Mouse (Mus musculus): Measurements from ENCODE around the gene Slc25a23. TPM values are rescaled to one million over a fixed set of nuclear protein-coding genes. Genes with fewer than 3 reads are reported as not detected.

Gene Slc25a23
- total RNA-seq, 2 experiments from 2014 or later: 80.0 to 85.9 TPM

- no peak for DNase-seq (ENCODE audit: low spot score in 2 of 2)
Measured at GRCm38 (mm10) chr17:57027471-57027870, 32.2 kb downstream of the Slc25a23 start.

- no peak for DNase-seq (ENCODE audit: low spot score in 2 of 2)
Measured at GRCm38 (mm10) chr17:57020960-57021359, 38.7 kb downstream of the Slc25a23 start.

GRCm38 (mm10) chr17:57019693-57020092, 40.0 kb downstream of the Slc25a23 start:
- no peak for DNase-seq (ENCODE audit: low spot score in 2 of 2)

GRCm38 (mm10) chr17:57012245-57012795, 47.3 kb downstream of the Slc25a23 start:
- no peak for DNase-seq (ENCODE audit: low spot score in 2 of 2)

- peak; percentile 81 to 90 for DNase-seq (ENCODE audit: low spot score in 2 of 2)
Measured at GRCm38 (mm10) chr17:57011236-57012141, 48.2 kb downstream of the Slc25a23 start, which contains the start of the genes Gtf2f1 and Gm17949. Gene Gtf2f1 (minus strand): TSS chr17:57011288. Gene Gm17949 (plus strand): TSS chr17:57011469.

- DNase-seq (ENCODE audit: low spot score in 2 of 2): no peak
Measured at GRCm38 (mm10) chr17:57010911-57011235, 48.8 kb downstream of the Slc25a23 start.

- no peak for DNase-seq (ENCODE audit: low spot score in 2 of 2)
Measured at GRCm38 (mm10) chr17:57007137-57007905, 52.3 kb downstream of the Slc25a23 start.

- DNase-seq (ENCODE audit: low spot score in 2 of 2): no peak
Measured at GRCm38 (mm10) chr17:57003994-57004393, 55.7 kb downstream of the Slc25a23 start.

GRCm38 (mm10) chr17:57001228-57001627, 58.4 kb downstream of the Slc25a23 start:
- no peak for DNase-seq (ENCODE audit: low spot score in 2 of 2)

- DNase-seq (ENCODE audit: low spot score in 2 of 2): no peak
Measured at GRCm38 (mm10) chr17:56999968-57000609, 59.6 kb downstream of the Slc25a23 start, which contains the start of gene Pspn. Gene Pspn (minus strand): TSS chr17:57000018.

- no peak for DNase-seq (ENCODE audit: low spot score in 2 of 2)
Measured at GRCm38 (mm10) chr17:56999414-56999813, 60.2 kb downstream of the Slc25a23 start.

- DNase-seq (ENCODE audit: low spot score in 2 of 2): peak; percentile 82 to 90
Measured at GRCm38 (mm10) chr17:56997029-56997667, 62.5 kb downstream of the Slc25a23 start, which contains the start of gene Alkbh7. Gene Alkbh7 (plus strand): TSS chr17:56997339.

- DNase-seq (ENCODE audit: low spot score in 2 of 2): no peak
Measured at GRCm38 (mm10) chr17:56996506-56996905, 63.2 kb downstream of the Slc25a23 start.

GRCm38 (mm10) chr17:56995046-56995445, 64.6 kb downstream of the Slc25a23 start:
- DNase-seq (ENCODE audit: low spot score in 2 of 2): no peak

Other genes with a start within 250 kb of the Slc25a23 start
- 1 to 10 TPM; 7.4 to 7.6 TPM for gene Rfx2, start 228.8 kb downstream of the Slc25a23 start, total RNA-seq (2021)
- gene Acsbg2, start 185.4 kb downstream of the Slc25a23 start, total RNA-seq (2021): under 1 TPM in 1 of 2 experiments, not detected in 1; 0.25 TPM
- 1 to 10 TPM; 1.1 to 2.7 TPM for gene 1700061G19Rik, start 184.4 kb downstream of the Slc25a23 start, total RNA-seq (2021)
- gene Mllt1, start 124.4 kb downstream of the Slc25a23 start, total RNA-seq (2021): 10 to 100 TPM; 34.4 to 38.9 TPM
- under 1 TPM; 0.17 to 0.28 TPM for gene Acer1, start 77.7 kb downstream of the Slc25a23 start, total RNA-seq (2021)
- gene Clpp, start 69.6 kb downstream of the Slc25a23 start, total RNA-seq (2021): 10 to 100 TPM; 79.6 to 82.7 TPM
- gene Alkbh7, start 62.5 kb downstream of the Slc25a23 start, total RNA-seq (2021): 10 to 100 TPM; 63.6 to 63.7 TPM
- 1 to 10 TPM in 1 of 2 experiments, not detected in 1; 1.8 TPM for gene Pspn, start 59.8 kb downstream of the Slc25a23 start, total RNA-seq (2021)
- gene Gtf2f1, start 48.6 kb downstream of the Slc25a23 start, total RNA-seq (2021): 10 to 100 TPM; 55.7 to 58.6 TPM
- under 1 TPM; 0.25 to 0.45 TPM for gene Gm17949, start 48.4 kb downstream of the Slc25a23 start, total RNA-seq (2021)
- gene Khsrp, start 28.3 kb downstream of the Slc25a23 start, total RNA-seq (2021): 100 to 1,000 TPM; 141 to 156 TPM
- gene Slc25a41, start 18.2 kb downstream of the Slc25a23 start, total RNA-seq (2021): not detected
- 1 to 10 TPM; 2.6 to 7.3 TPM for gene Crb3, start 758 bp downstream of the Slc25a23 start, total RNA-seq (2021)
- gene Dennd1c, start 18.7 kb upstream of the Slc25a23 start, total RNA-seq (2021): 1 to 10 TPM; 1.6 to 2.6 TPM
- 10 to 100 TPM; 15.7 to 27.3 TPM for gene Tubb4a, start 27.9 kb upstream of the Slc25a23 start, total RNA-seq (2021)
- under 1 TPM; 0.40 to 0.45 TPM for gene Tnfsf9, start 45.5 kb upstream of the Slc25a23 start, total RNA-seq (2021)
- not detected for gene Cd70, start 89.9 kb upstream of the Slc25a23 start, total RNA-seq (2021)
- under 1 TPM in 1 of 2 experiments, not detected in 1; 0.28 TPM for gene Tnfsf14, start 134.3 kb upstream of the Slc25a23 start, total RNA-seq (2021)
- gene C3, start 168.3 kb upstream of the Slc25a23 start, total RNA-seq (2021): 100 to 1,000 TPM in 1 of 2 experiments, 10 to 100 TPM in 1; 60.7 to 452 TPM
- gene Gpr108, start 188.6 kb upstream of the Slc25a23 start, total RNA-seq (2021): 10 to 100 TPM; 50.3 to 52.5 TPM
- 10 to 100 TPM; 52.1 to 58.4 TPM for gene Trip10, start 189.6 kb upstream of the Slc25a23 start, total RNA-seq (2021)
- gene Vav1, start 219.2 kb upstream of the Slc25a23 start, total RNA-seq (2021): 1 to 10 TPM; 2.7 to 3.3 TPM

Data from adrenal gland, postnatal 4 days (tissue).